Mouse (Mus musculus) thymus, postnatal 0 days (tissue): ENCODE measurements around the gene Exoc2. TPM values are rescaled to one million over a fixed set of nuclear protein-coding genes. Genes with fewer than 3 reads are reported as not detected.

Experiments used
- DNase-seq: peaks from one replicate; pipeline ENCODE4 v3.0.0-alpha.2; 2015; ENCODE audit warnings: low spot score
- polyA plus RNA-seq: library from polyadenylated mRNA; unstranded; fragments of >200 nt; fragmentation: Nextera tagmentation; extraction: Ambion mirVana; gene quantifications from 2 replicates; pipeline ENCODE4 v1.2.1, GENCODE M21; 2015

Exoc2 gene
- 48.5 and 52.2 TPM in 2 replicates for polyA plus RNA-seq

GRCm38 (mm10) chr13:30973501-30974246 is at the start of gene Exoc2, which contains the start of gene Gm5447:
Exoc2 (minus strand) TSS chr13:30974093.
Gm5447 (plus strand) TSS chr13:30974204.
- DNase-seq, result peak; percentile 81

- DNase-seq, result no peak
Measured at GRCm38 (mm10) chr13:31023664-31024063, 49.8 kb upstream of the Exoc2 start.

- DNase-seq, result no peak
Measured at GRCm38 (mm10) chr13:31021927-31022326, 48.0 kb upstream of the Exoc2 start.

- DNase-seq, result no peak
Measured at GRCm38 (mm10) chr13:31021514-31021913, 47.6 kb upstream of the Exoc2 start.

- no peak for DNase-seq
Measured at GRCm38 (mm10) chr13:31017545-31017944, 43.7 kb upstream of the Exoc2 start.

GRCm38 (mm10) chr13:31004995-31005394 is 31.1 kb upstream of the Exoc2 start:
- DNase-seq, result no peak

- DNase-seq, result no peak
Measured at GRCm38 (mm10) chr13:31004458-31004857, 30.6 kb upstream of the Exoc2 start.

- no peak for DNase-seq
Measured at GRCm38 (mm10) chr13:30999799-31000198, 25.9 kb upstream of the Exoc2 start.

GRCm38 (mm10) chr13:30997526-30998253 is 23.8 kb upstream of the Exoc2 start:
- DNase-seq, result no peak

GRCm38 (mm10) chr13:30994249-30994858 is 20.5 kb upstream of the Exoc2 start:
- DNase-seq, result no peak

- peak; percentile 63 for DNase-seq
Measured at GRCm38 (mm10) chr13:30993819-30994218, 19.9 kb upstream of the Exoc2 start.

- no peak for DNase-seq
Measured at GRCm38 (mm10) chr13:30990233-30990632, 16.3 kb upstream of the Exoc2 start.

- DNase-seq, result no peak
Measured at GRCm38 (mm10) chr13:30989710-30990109, 15.8 kb upstream of the Exoc2 start.

- DNase-seq, result no peak
Measured at GRCm38 (mm10) chr13:30987686-30988085, 13.8 kb upstream of the Exoc2 start.

GRCm38 (mm10) chr13:30986934-30987455 is 13.1 kb upstream of the Exoc2 start:
- DNase-seq, result no peak

GRCm38 (mm10) chr13:30985598-30986466 is 11.9 kb upstream of the Exoc2 start:
- no peak for DNase-seq

- no peak for DNase-seq
Measured at GRCm38 (mm10) chr13:30985275-30985597, 11.3 kb upstream of the Exoc2 start.

- DNase-seq, result peak; percentile 61
Measured at GRCm38 (mm10) chr13:30981666-30982065, 7.8 kb upstream of the Exoc2 start.

- DNase-seq, result no peak
Measured at GRCm38 (mm10) chr13:30978224-30978623, 4.3 kb upstream of the Exoc2 start.

- DNase-seq, result peak; percentile 53
Measured at GRCm38 (mm10) chr13:30976536-30977084, 2.7 kb upstream of the Exoc2 start.

GRCm38 (mm10) chr13:30974247-30974630 is 346 bp upstream of the Exoc2 start:
- no peak for DNase-seq
